Mouse (Mus musculus): ENCODE measurements around the gene Coa5.
A peak's percentile ranks its signal among the peaks of the same experiment; 100 is the strongest.

The Coa5 gene

GRCm38 (mm10) chr1:37429366-37430296, at the start of gene Coa5, which contains the start of gene Unc50:
TSS of gene Coa5 (minus strand) at chr1:37430103.
TSS of gene Unc50 (plus strand) at chr1:37430139.
- peak; percentile 97 for DNase-seq (ENCODE audit: low spot score)

DNA sequence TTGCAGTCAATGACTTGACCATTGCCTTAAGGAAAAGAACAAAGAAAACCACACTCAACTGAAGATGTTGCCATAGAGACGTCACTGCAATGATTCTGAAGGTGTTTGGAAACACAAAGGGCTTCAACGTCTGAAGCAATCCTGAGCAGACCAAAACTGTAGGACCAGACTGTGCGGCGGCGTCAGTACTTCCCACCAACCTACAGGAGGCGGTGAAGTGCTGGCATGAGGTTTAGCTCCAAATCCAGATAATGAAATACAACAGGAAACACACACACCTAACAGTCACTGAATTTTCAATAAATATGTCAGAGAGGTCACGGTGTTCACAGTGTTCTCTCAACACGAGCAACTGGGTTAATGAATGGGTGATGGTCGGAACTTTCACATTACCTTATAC, 49.2 kb upstream of the Coa5 start:
- DNase-seq (ENCODE audit: low spot score): no peak

GRCm38 (mm10) chr1:37478416-37478815, 48.5 kb upstream of the Coa5 start:
- no peak for DNase-seq (ENCODE audit: low spot score)

DNA sequence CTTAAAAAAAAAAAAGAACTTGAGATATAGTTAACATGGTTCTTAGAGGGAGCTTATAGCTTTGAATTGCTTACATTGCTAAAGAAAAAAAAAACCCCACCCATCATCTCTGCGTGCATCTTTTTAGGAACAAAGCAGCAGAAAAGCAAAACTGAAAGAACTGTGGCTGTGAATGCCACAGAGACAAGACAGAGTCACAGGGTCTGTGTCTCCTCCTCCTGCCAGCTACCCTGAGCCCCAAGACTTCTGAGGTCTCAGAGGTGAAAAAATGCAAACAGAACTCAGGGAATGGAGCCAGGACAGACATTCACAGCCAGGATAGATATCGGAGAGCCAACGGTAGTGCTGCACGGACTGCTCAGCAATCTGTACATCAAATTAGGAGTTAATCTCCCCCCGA, 48.0 kb upstream of the Coa5 start:
- DNase-seq (ENCODE audit: low spot score): no peak

DNA sequence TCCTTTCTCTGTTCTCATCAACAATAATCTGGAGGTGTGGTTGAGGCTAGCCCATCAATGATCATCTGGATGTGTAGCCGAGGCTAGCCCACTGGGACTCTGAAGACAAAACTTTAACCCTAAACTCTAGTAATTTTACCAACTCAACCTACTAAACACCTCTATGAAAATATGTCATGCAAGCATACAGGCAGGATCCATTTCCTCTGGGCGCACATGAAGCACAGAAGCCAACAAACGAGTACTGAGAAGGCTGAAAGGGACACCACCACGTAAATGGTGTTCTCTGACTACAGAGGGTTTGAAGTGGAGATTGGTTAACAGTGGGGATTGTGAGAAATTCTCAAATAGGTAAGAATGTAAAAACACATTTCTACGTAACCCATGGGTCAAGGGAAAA, 47.3 kb upstream of the Coa5 start:
- DNase-seq (ENCODE audit: low spot score): no peak

DNA sequence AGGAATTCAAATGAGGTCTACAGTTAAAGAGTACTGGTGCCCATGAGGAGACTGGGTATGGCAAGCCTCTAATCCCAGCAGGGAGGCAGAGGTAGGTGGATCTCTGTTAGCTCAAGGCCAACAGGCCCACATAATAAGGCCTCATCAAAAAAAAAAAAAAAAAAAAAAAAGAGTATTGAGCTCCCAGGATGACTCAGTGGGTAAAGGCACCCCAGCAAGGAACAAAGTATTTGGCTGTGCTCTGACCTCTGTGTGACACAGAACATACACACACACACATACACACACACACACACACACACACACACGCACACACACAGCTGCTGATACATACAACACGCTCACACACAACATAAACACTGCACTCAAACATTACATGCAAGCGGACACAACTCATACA, 45.4 kb upstream of the Coa5 start:
- no peak for DNase-seq (ENCODE audit: low spot score)

DNA sequence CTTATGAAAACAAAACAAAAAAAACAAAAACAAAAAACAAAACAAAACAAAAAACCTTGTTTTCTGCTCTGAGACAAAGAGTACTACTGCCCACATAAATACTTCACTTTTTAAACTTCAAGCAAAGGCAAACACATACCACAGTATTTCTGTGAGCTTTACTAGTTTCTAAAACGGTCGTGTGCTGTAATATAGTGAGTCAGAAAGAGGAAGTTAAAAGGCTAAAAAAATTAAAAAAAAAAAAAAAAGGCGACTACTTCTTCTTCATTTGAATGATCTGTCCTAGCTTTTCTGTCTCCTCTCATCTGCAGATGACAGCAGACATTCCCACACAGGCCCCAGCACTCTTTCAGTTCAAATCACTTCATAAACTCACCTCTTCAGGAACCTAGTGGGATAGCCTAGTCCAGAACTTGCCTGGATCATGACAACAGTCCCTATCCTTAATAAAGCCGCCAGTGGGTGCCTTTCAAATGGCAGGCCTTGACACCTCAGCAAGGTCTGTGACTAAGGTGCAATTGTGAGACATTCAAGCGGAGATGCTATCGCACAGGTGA, 44.8 kb upstream of the Coa5 start:
- no peak for DNase-seq (ENCODE audit: low spot score)

DNA sequence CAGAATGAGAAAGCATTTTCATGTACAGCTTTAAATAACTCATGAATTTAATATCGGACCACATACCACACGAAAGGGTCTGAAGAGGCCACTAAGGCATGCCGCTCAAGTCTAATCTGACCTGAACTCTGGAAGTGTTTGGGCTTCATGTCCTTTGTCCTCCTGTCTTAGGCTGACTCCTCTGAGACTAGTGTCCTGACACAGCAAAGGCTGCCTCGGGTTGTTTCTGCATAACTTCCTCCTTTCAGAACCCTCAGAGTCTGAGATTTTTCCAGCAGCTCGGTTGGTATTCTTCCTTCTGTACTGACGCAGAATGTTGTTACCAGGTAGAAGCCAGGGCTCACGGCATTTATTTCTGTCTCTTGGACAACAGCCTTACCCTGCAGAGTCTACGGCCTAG, 44.1 kb upstream of the Coa5 start:
- DNase-seq (ENCODE audit: low spot score): no peak

- no peak for DNase-seq (ENCODE audit: low spot score)
Observed at GRCm38 (mm10) chr1:37473251-37473650, 43.3 kb upstream of the Coa5 start.

GRCm38 (mm10) chr1:37471179-37472148, 41.6 kb upstream of the Coa5 start:
- DNase-seq (ENCODE audit: low spot score): no peak

DNA sequence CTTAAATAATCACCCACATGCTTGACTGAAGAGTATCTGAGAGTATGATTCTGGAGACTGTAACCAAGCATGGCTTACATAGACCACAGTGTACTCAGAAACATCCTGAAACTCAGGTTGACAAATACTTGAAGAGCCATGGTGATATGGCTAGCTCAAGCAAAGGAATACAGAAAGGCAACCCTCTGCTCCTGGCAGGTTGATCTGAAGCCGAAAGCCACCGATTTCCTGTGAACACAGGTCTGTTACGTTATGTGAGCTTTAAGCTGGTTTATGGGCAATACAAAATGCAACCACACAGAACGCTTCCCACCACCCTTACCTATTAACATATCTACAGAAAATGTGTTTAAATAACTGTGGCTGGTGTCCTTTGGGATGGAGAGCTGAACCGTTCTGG, 39.1 kb upstream of the Coa5 start:
- no peak for DNase-seq (ENCODE audit: low spot score)

- no peak for DNase-seq (ENCODE audit: low spot score)
Observed at GRCm38 (mm10) chr1:37467806-37468205, 37.9 kb upstream of the Coa5 start.

DNA sequence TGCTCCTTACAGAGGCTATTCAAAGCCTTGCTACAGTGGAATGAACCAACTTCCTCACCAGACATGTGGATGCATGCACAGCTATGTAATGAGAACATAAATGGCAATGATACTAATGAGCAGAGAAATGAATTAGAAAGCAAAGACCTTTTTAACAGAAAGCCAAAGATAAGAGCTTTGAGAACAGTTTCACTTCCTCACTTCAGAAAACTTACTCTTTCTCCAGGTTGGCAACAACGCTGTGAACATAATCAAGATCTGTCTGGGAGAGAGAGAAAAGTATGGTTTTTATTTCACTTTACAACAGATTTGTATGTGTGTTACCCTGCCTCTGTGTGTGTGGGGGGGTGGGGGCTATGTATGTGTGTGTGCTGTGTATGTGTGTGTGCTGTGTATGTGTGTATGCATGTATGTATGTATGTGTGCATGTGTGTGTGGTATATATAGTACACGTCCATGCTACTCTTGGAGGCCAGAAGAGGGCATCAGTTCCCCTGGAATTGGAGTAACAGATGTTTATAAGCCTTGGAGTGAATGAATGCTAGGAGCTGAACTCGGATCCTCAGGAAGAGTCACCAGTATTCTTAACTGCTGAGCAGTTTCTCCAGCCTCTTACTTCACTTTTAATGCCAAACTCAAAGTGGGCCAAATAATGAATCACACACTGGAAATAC, 36.6 kb upstream of the Coa5 start:
- no peak for DNase-seq (ENCODE audit: low spot score)

- DNase-seq (ENCODE audit: low spot score): no peak
Observed at GRCm38 (mm10) chr1:37464878-37465452, 35.1 kb upstream of the Coa5 start.

DNA sequence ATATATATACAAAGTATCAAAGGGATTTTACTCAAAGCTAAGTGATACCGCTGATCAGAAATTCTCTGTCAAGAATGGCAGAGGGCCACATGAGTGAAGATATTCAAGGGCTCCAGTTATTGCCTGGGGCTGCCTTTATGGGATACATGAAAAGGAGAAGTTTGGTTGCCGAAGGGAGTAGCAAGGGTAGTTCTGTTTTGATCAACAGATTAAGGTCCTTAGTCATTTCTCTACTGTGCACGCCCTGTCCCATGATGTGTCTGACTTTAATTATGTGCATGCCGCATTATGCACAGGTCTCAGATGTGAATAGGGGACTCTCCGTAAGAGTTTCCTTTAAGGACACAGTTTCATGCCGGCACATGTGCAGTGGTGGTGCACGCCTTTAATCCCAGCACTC, 27.6 kb upstream of the Coa5 start:
- DNase-seq (ENCODE audit: low spot score): no peak

- no peak for DNase-seq (ENCODE audit: low spot score)
Observed at GRCm38 (mm10) chr1:37451270-37451669, 21.4 kb upstream of the Coa5 start.

GRCm38 (mm10) chr1:37448361-37449095, 18.6 kb upstream of the Coa5 start:
- no peak for DNase-seq (ENCODE audit: low spot score)

DNA sequence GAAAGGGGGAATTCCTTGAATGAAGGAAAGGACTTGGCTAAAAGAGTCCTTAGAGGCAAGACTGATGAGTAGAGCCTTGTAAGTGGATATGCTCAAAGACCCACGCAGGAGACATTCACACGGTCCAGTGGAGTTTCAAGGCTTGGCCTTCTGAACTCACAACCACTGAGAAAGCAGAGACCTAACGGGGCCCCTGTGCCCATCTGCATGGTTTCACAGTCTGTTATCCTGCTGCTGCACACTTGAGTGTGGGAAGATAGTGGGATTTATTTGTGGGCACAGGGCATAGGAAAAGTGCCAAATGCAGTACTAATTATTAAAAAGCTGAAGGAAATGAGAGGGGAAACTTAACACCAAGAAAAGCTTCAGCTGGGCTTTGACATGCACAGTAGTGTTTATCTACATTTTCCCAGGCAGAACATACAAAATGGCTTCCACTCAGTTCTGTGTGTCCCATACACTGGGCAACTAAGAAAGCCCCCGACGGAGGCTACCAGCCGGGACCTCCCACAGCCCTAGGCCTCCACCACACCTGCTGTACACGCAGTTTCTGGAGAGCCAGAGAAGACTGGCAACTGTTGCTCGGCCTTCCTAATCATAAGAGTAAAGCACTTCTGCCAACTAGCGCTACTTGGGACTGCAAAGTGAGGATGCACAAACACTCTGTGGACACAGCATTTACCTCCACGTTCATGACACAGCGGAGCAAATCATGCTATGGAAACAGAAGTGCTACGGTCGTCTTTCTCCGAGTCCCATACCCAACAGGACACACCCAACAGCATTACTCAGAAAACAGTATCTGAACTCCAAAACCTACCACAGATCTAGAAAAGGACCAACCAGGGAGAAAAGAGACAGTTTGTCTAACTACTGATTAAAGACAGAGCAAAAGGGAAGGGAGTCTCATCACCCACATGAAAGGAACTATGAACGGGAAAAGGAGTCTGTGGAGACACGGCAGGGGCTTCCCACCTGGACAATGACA, 13.2 kb upstream of the Coa5 start:
- DNase-seq (ENCODE audit: low spot score): no peak

- no peak for DNase-seq (ENCODE audit: low spot score)
Observed at GRCm38 (mm10) chr1:37436419-37436818, 6.5 kb upstream of the Coa5 start.
